Mouse (Mus musculus): ENCODE data around the gene Aaed1. TPM values are rescaled to one million over a fixed set of nuclear protein-coding genes. Genes with fewer than 3 reads are reported as not detected.

Gene Aaed1
- polyA plus RNA-seq, 1 experiment from 2014 or later: 19.2 TPM

- Histone ChIP-seq H3K4me1 (no peaks in the 10 kb centered on the region), H3K4me2 (replicated peaks) (no peak overlapping the region), H3K36me3 (no peaks in the 10 kb centered on the region), H3K27me3 (no peaks in the 10 kb centered on the region), H3K9me3 (no peaks in the 10 kb centered on the region), H3K27ac (replicated peaks) (no peak overlapping the region), H3K4me3 (no peak overlapping the region), H3K9ac (replicated peaks) (no peak overlapping the region)
- ATAC-seq (ENCODE audit: low FRiP score, low read depth): peak; percentile 49
- 76% methylated on average over 3 of the region's 3 CpGs for WGBS
Observed at GRCm38 (mm10) chr13:64306078-64306477, 6.4 kb downstream of the Aaed1 start.

- no peak overlapping the region for H3K4me2 ChIP-seq (replicated peaks)
- no peak for ATAC-seq (ENCODE audit: low FRiP score, low read depth)
- 91% methylated on average over 1 of the region's 1 CpGs for WGBS
- no peaks in the 10 kb centered on the region for H3K36me3 ChIP-seq
- H3K4me3 ChIP-seq: no peak overlapping the region
- no peaks in the 10 kb centered on the region for H3K4me1 ChIP-seq
- H3K9ac ChIP-seq (replicated peaks): no peak overlapping the region
- H3K9me3 ChIP-seq: no peaks in the 10 kb centered on the region
- no peaks in the 10 kb centered on the region for H3K27me3 ChIP-seq
- no peak overlapping the region for H3K27ac ChIP-seq (replicated peaks)
Observed at GRCm38 (mm10) chr13:64299069-64299468, 13.4 kb downstream of the Aaed1 start.

GRCm38 (mm10) chr13:64286791-64287190 is 25.7 kb downstream of the Aaed1 start:
- H3K4me2 ChIP-seq (replicated peaks): no peak overlapping the region
- H3K36me3 ChIP-seq: no peaks in the 10 kb centered on the region
- no peak overlapping the region for H3K27ac ChIP-seq (replicated peaks)
- H3K9ac ChIP-seq (replicated peaks): no peak overlapping the region
- 41% methylated on average over 4 of the region's 4 CpGs for WGBS
- H3K4me3 ChIP-seq: no peak overlapping the region
- H3K9me3 ChIP-seq: peaks cover 4% of the 10 kb centered on the region; the same call in 1 of the 2 replicates
- no peaks in the 10 kb centered on the region for H3K4me1 ChIP-seq
- no peaks in the 10 kb centered on the region for H3K27me3 ChIP-seq
- ATAC-seq (ENCODE audit: low FRiP score, low read depth): no peak

- Histone ChIP-seq H3K9ac (replicated peaks) (no peak overlapping the region), H3K27me3 (no peaks in the 10 kb centered on the region), H3K4me1 (no peaks in the 10 kb centered on the region), H3K9me3 (peaks cover 4% of the 10 kb centered on the region; the same call in 1 of the 2 replicates), H3K4me2 (replicated peaks) (no peak overlapping the region), H3K27ac (replicated peaks) (no peak overlapping the region), H3K36me3 (no peaks in the 10 kb centered on the region), H3K4me3 (no peak overlapping the region)
- ATAC-seq (ENCODE audit: low FRiP score, low read depth): no peak
- WGBS: 78% methylated on average over 4 of the region's 4 CpGs
Observed at GRCm38 (mm10) chr13:64286321-64286720, 26.2 kb downstream of the Aaed1 start.

GRCm38 (mm10) chr13:64284676-64285075 is 27.8 kb downstream of the Aaed1 start:
- no peak overlapping the region for H3K9ac ChIP-seq (replicated peaks)
- no peaks in the 10 kb centered on the region for H3K27me3 ChIP-seq
- 97% methylated on average over 2 of the region's 2 CpGs for WGBS
- H3K9me3 ChIP-seq: peaks cover 4% of the 10 kb centered on the region; the same call in 1 of the 2 replicates
- H3K4me2 ChIP-seq (replicated peaks): no peak overlapping the region
- H3K4me3 ChIP-seq: no peak overlapping the region
- H3K36me3 ChIP-seq: no peaks in the 10 kb centered on the region
- no peak overlapping the region for H3K27ac ChIP-seq (replicated peaks)
- no peak for ATAC-seq (ENCODE audit: low FRiP score, low read depth)
- no peaks in the 10 kb centered on the region for H3K4me1 ChIP-seq

GRCm38 (mm10) chr13:64280940-64281339 is 31.6 kb downstream of the Aaed1 start:
- 89% methylated on average over 5 of the region's 5 CpGs for WGBS
- Histone ChIP-seq H3K36me3 (no peaks in the 10 kb centered on the region), H3K4me3 (no peak overlapping the region), H3K27ac (replicated peaks) (no peak overlapping the region), H3K9me3 (peaks cover 4% of the 10 kb centered on the region; the same call in 1 of the 2 replicates), H3K27me3 (peaks cover 10% of the 10 kb centered on the region), H3K9ac (replicated peaks) (no peak overlapping the region), H3K4me1 (no peaks in the 10 kb centered on the region), H3K4me2 (replicated peaks) (no peak overlapping the region)
- ATAC-seq (ENCODE audit: low FRiP score, low read depth): no peak

GRCm38 (mm10) chr13:64275754-64276127 is 36.8 kb downstream of the Aaed1 start:
- no peak for ATAC-seq (ENCODE audit: low FRiP score, low read depth)
- H3K9me3 ChIP-seq: no peaks in the 10 kb centered on the region
- H3K27me3 ChIP-seq: peaks cover 31% of the 10 kb centered on the region
- no peak overlapping the region; the same call in 1 of the 2 replicates for H3K9ac ChIP-seq (replicated peaks)
- 12% methylated on average over 9 of the region's 9 CpGs for WGBS
- H3K27ac ChIP-seq (replicated peaks): no peak overlapping the region
- peak overlapping the region; percentile 99 for H3K4me2 ChIP-seq (replicated peaks)
- H3K4me3 ChIP-seq: peak overlapping the region; percentile 80
- H3K4me1 ChIP-seq: peaks cover 8% of the 10 kb centered on the region; the same call in 1 of the 2 replicates
- no peaks in the 10 kb centered on the region for H3K36me3 ChIP-seq

GRCm38 (mm10) chr13:64274879-64275753 is 37.4 kb downstream of the Aaed1 start, which contains the start of gene Cdc14b:
Cdc14b (minus strand) TSS chr13:64275290.
- H3K27ac ChIP-seq (replicated peaks): no peak within 1 kb of the TSS
- WGBS: under 1% methylated on average over 51 of the region's 57 CpGs
- no peaks in the 10 kb centered on the region for H3K36me3 ChIP-seq
- peak within 1 kb of the TSS; percentile 99 for H3K4me2 ChIP-seq (replicated peaks)
- H3K4me3 ChIP-seq: peak within 1 kb of the TSS; percentile 80
- H3K27me3 ChIP-seq: peaks cover 31% of the 10 kb centered on the region
- no peaks in the 10 kb centered on the region for H3K9me3 ChIP-seq
- H3K9ac ChIP-seq (replicated peaks): peak within 1 kb of the TSS; percentile 73
- peaks cover 8% of the 10 kb centered on the region; the same call in 1 of the 2 replicates for H3K4me1 ChIP-seq
- peak; percentile 97 for ATAC-seq (ENCODE audit: low FRiP score, low read depth)

- Histone ChIP-seq H3K27me3 (peaks cover 31% of the 10 kb centered on the region), H3K36me3 (no peaks in the 10 kb centered on the region), H3K9ac (replicated peaks) (peak overlapping the region; percentile 73), H3K27ac (replicated peaks) (no peak overlapping the region), H3K9me3 (no peaks in the 10 kb centered on the region), H3K4me3 (peak overlapping the region; percentile 80), H3K4me2 (replicated peaks) (peak overlapping the region; percentile 99), H3K4me1 (peaks cover 8% of the 10 kb centered on the region; the same call in 1 of the 2 replicates)
- WGBS: under 1% methylated on average over 85 of the region's 95 CpGs
- ATAC-seq (ENCODE audit: low FRiP score, low read depth): peak; percentile 84
Observed at GRCm38 (mm10) chr13:64273891-64274844, 38.3 kb downstream of the Aaed1 start.

GRCm38 (mm10) chr13:64273352-64273751 is 39.2 kb downstream of the Aaed1 start:
- H3K4me3 ChIP-seq: no peak overlapping the region
- peak overlapping the region; percentile 73; the same call in 1 of the 2 replicates for H3K9ac ChIP-seq (replicated peaks)
- H3K4me2 ChIP-seq (replicated peaks): peak overlapping the region; percentile 99; the same call in 1 of the 2 replicates
- no peaks in the 10 kb centered on the region for H3K36me3 ChIP-seq
- H3K27ac ChIP-seq (replicated peaks): no peak overlapping the region
- ATAC-seq (ENCODE audit: low FRiP score, low read depth): no peak
- 61% methylated on average over 8 of the region's 8 CpGs for WGBS
- no peaks in the 10 kb centered on the region for H3K9me3 ChIP-seq
- H3K4me1 ChIP-seq: peaks cover 8% of the 10 kb centered on the region; the same call in 1 of the 2 replicates
- peaks cover 31% of the 10 kb centered on the region for H3K27me3 ChIP-seq

- 79% methylated on average over 4 of the region's 4 CpGs for WGBS
- no peak overlapping the region for H3K4me3 ChIP-seq
- H3K4me1 ChIP-seq: no peaks in the 10 kb centered on the region
- H3K9me3 ChIP-seq: no peaks in the 10 kb centered on the region
- H3K36me3 ChIP-seq: no peaks in the 10 kb centered on the region
- no peak overlapping the region for H3K9ac ChIP-seq (replicated peaks)
- H3K4me2 ChIP-seq (replicated peaks): no peak overlapping the region
- H3K27me3 ChIP-seq: 0 out of 2 replicates have a peak, but pooled peaks cover 4% of the 10 kb centered on the region
- ATAC-seq (ENCODE audit: low FRiP score, low read depth): no peak
- H3K27ac ChIP-seq (replicated peaks): no peak overlapping the region
Observed at GRCm38 (mm10) chr13:64268384-64268783, 44.1 kb downstream of the Aaed1 start.
